Mouse (Mus musculus): Measurements from ENCODE around the gene Dglucy.

- no peak for TF ChIP-seq HCFC1 (IDR thresholded peaks at IDR 0.05; ENCODE audit: borderline replicate concordance, insufficient read depth, low read length)
- no peak for TF ChIP-seq CHD2 (IDR thresholded peaks at IDR 0.05; ENCODE audit: low read depth, low read length)
Measured at GRCm38 (mm10) chr12:100837208-100837607, 58.4 kb downstream of the Dglucy start.
